Mouse (Mus musculus): ENCODE measurements around the gene Plch2.

The Plch2 gene

DNA sequence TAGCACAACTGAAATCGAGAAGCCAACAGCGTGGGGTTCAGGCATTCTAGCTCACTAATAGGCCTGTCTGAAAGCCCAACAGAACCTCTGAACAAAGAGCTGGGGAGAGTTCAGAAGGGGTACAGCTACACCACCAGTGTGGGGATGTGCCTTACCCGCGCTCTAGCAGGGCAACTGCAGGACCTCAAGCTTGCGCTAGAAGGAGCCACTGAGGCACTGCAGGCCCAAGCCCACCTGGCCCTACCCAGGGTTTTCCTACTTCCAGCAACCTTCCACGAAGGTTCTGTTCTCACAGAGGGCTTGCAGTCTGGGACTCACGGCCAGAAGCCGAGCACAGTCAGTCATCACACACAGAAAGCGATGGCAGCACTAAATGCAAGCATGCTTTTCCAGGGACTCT is 18.6 kb upstream of the Plch2 start:
- in situ Hi-C loops (cut with MboI, MseI), result no loop called here

- in situ Hi-C loops (cut with MboI, MseI), result no loop called here
Measured at GRCm38 (mm10) chr4:155074418-155074817, 17.8 kb upstream of the Plch2 start.

DNA sequence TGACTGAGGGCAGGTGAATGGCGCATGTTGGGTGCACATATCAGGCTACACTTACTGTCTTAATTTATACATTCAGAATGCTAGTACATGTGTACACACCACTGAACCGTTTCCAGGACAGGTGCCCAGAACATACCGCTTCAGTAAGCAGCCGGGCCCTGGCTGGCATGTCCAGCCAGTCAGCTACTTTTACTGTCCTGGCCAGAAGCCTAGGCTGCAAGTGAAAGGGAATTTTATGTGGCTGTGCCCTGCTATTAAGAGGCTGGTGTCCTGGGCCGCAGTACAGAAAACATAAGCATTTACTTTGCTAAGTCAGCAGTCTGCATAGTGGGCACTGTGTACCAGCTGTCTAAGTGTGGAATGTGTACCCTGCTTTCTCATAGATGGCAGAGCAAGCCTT is 14.3 kb upstream of the Plch2 start:
- in situ Hi-C loops (cut with MboI, MseI), result no loop called here

- in situ Hi-C loops (cut with MboI, MseI), result no loop called here
Measured at GRCm38 (mm10) chr4:155070199-155070598, 13.6 kb upstream of the Plch2 start.

DNA sequence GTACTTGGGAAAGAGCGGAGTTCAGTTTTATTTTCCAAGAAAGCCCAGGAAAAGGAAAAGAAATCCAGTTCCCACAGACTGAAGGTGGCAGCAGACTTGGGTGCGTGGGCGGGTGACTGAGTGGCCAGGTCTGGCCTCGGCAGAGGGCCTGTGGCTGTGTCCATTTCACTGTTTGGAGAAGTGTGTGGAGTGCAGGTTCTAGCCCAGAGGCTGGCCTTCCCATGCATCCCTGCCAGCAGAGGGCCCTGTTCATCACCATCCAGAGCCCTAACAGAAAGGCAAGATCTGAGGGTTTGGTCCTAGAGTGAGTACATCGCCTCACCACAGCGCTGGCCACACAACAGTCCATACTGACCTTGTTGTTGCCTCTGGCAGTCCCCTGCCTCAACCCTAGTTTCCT is 12.6 kb upstream of the Plch2 start:
- in situ Hi-C loops (cut with MboI, MseI), result loop anchor here (10.0 kb wide), 1 partner anchor 84 kb away; no protein-coding TSS in a partner anchor

- in situ Hi-C loops (cut with MboI, MseI), result loop anchor here (10.0 kb wide), 1 partner anchor 84 kb away; no protein-coding TSS in a partner anchor
Measured at GRCm38 (mm10) chr4:155068357-155068972, 11.9 kb upstream of the Plch2 start.

- in situ Hi-C loops (cut with MboI, MseI), result loop anchor here (10.0 kb wide), 1 partner anchor 82 kb away; no protein-coding TSS in a partner anchor
Measured at GRCm38 (mm10) chr4:155066834-155067522, 10.4 kb upstream of the Plch2 start, which contains the start of gene Pex10. Pex10 (plus strand) TSS chr4:155067016.

GRCm38 (mm10) chr4:155065970-155066833 is 9.6 kb upstream of the Plch2 start:
- in situ Hi-C loops (cut with MboI, MseI), result loop anchor here (10.0 kb wide), 1 partner anchor 81 kb away; no protein-coding TSS in a partner anchor

GRCm38 (mm10) chr4:155064474-155064873 is 7.9 kb upstream of the Plch2 start:
- in situ Hi-C loops (cut with MboI, MseI), result loop anchor here (5.0 to 10.0 kb wide), 2 partner anchors 80 to 197 kb away; partner anchors contain the start of gene Mmel1

DNA sequence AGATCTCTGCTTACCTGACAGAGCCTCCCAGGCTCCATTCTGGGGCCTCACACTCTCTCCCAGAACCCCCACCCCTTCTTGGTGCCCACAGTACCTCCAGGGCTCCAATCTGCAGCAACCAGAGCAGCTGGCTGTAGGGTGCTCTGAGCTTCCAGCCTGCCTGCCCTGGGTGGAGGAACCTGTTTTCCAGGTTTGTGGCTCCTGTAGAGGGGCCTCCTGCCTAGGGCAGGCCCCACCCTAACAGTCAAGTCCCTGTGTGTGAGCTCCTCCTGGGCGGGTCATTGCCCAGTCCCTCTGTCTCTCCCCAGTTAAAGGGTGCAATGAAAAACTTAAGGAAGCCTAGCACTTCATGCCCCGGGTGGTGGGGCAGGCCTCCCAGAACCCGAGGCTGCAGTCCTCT is 7.3 kb upstream of the Plch2 start:
- in situ Hi-C loops (cut with MboI, MseI), result loop anchor here (5.0 to 10.0 kb wide), 2 partner anchors 79 to 197 kb away; partner anchors contain the start of gene Mmel1

- in situ Hi-C loops (cut with MboI, MseI), result no loop called here
Measured at GRCm38 (mm10) chr4:155058325-155058724, 1.7 kb upstream of the Plch2 start.

DNA sequence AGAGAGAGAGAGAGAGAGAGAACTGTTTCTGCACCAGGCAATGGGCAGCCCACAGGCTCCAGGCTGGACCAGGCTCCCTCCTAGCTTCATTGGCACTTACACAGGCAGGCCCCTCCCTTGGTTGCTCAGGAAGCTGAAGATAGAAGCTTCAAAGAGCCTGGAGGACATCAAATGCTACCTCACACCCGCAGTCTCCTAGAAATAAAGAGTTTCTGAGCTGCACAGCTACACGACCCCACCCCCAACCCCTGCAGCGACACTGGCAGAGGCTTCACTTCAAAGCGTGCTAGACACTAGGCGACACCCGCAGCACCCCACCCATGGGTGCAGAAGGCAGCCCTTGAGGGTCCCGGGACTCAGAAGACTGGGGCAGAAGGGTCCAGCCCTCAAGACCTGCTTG is 6.5 kb downstream of the Plch2 start:
- in situ Hi-C loops (cut with MboI, MseI), result no loop called here

DNA sequence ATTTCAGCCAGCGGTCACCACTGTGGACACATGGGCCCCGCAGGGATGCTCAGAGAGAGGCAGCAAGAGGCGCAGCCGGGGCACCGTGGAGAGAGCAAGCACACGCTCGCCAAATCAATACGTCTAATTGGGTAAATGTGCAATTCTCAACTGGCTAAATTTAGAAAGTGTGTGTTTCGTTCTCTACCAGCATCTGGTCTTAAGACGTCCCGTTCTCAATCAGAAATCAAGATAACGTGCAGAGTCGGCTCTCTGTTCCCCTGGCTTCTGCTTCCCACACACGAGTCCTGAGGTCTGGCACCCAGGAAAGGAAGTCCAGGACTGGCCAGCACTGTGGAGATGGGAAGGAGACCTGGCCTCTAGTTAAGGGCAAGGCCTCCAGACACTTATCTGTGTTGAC is 9.9 kb downstream of the Plch2 start:
- in situ Hi-C loops (cut with MboI, MseI), result no loop called here

- in situ Hi-C loops (cut with MboI, MseI), result no loop called here
Measured at GRCm38 (mm10) chr4:155043289-155043625, 13.3 kb downstream of the Plch2 start.

DNA sequence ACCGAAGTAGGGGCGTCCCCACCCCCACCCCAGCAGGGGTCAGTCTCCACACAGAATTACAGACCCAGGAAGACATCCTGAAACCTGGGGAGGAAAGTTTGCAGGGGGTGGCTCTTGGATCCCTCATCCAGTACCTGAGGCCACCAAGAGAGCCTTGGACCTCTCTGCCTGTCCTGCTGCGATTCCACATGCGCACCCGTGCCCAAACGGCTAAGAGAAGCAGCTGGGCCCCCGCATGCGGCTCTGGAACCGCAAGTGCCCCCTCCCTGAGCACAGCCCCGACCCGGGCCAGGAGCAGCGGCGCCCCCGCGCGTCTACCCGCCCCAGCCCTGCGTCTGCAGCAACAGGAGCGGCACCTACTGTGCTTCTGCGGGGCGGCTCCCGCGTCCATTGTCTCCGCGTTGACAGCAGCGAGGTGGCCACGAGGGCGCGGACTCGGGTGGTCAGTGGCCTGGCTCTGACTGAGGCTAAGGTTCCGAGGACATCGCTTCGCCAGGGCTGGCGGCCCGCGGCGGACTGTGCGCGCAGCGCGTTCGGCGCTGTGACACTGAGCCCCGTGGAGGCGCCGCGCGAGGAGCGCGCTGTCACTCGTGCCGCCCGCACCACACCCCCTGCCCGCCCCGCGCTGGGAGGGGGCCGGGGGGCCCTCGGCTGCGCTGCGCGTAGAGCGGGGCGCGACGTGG is 13.8 kb downstream of the Plch2 start:
- in situ Hi-C loops (cut with MboI, MseI), result no loop called here

GRCm38 (mm10) chr4:155040696-155041095 is 15.9 kb downstream of the Plch2 start:
- in situ Hi-C loops (cut with MboI, MseI), result no loop called here

DNA sequence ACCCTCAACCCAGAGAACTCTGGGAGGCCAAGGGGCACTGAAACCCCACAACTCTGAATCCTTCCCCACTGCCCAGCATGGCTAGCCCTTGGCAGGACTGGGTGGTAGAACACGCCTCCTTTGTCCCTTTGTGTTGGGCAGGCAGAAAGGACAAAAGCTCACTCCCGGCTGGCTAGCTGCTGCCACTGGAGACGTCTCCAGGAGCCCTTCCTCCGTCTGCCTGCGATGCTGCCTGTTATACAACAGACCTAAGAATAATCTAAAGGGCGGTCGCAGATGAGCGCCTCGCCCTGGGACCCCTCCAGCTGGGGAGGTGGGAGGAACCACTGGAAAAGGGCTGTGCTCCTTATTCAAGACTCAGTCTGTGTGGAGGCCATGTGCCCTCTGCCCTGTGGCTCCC is 16.4 kb downstream of the Plch2 start:
- in situ Hi-C loops (cut with MboI, MseI), result no loop called here

- in situ Hi-C loops (cut with MboI, MseI), result no loop called here
Measured at GRCm38 (mm10) chr4:155034787-155035186, 21.8 kb downstream of the Plch2 start.

DNA sequence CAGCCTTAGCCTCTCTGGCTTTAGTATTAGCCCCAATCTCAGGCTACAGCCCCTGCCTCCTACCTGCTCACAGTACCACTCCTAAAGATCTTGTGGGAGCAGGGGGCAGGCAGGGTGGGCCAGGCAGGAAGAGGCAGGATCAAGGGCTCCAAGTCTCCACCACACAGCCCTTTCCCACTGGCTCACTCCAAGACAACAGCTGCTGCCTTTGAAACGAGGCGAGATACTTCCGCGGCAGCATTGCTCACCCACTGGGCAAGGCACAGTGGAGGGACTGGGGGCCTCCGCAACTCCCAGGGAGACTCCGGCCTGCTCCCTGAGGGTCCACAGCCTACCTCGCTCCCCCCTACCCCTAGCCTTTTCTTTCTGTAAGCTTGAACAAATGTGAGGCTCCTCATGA is 22.4 kb downstream of the Plch2 start:
- in situ Hi-C loops (cut with MboI, MseI), result no loop called here

GRCm38 (mm10) chr4:155033115-155033514 is 23.5 kb downstream of the Plch2 start:
- in situ Hi-C loops (cut with MboI, MseI), result no loop called here

GRCm38 (mm10) chr4:155024170-155025010 is 32.2 kb downstream of the Plch2 start:
- in situ Hi-C loops (cut with MboI, MseI), result no loop called here

Data from regulatory T cell (primary cell).